Mouse (Mus musculus) embryonic facial prominence, embryonic 15.5 days (tissue): Measurements from ENCODE around the gene Slc34a1. TPM values are rescaled to one million over a fixed set of nuclear protein-coding genes. Genes with fewer than 3 reads are reported as not detected.
A peak's percentile ranks its signal among the peaks of the same experiment; 100 is the strongest.

Experiments used
- ATAC-seq: fragments of 200-750 bp; cut with Nextera tagmentation; 2 replicates; pipeline ENCODE4 v1.8.0; 2017; ENCODE audit warnings: low read depth, moderate TSS enrichment; ENCODE audit not compliant: insufficient number of reproducible peaks, low FRiP score, low TSS enrichment
- H3K27ac ChIP-seq: fragments of 300-500 bp; sonication (generic); replicated peaks from 2 replicates; pipeline ENCODE4 v1.5.1; 2015; ENCODE audit warnings: mild to moderate bottlenecking, inconsistent platforms
- H3K27me3 ChIP-seq: fragments of 300-500 bp; sonication (generic); 2 replicates; pipeline ENCODE4 v1.6.1; 2015; ENCODE audit warnings: inconsistent platforms
- H3K36me3 ChIP-seq: fragments of 300-500 bp; sonication (generic); 2 replicates; pipeline ENCODE4 v1.6.1; 2015; ENCODE audit warnings: mild to moderate bottlenecking, inconsistent platforms
- H3K4me1 ChIP-seq: fragments of 300-500 bp; sonication (generic); 2 replicates; pipeline ENCODE4 v1.6.1; 2015; ENCODE audit warnings: inconsistent platforms
- H3K4me2 ChIP-seq: fragments of 300-500 bp; sonication (generic); replicated peaks from 2 replicates; pipeline ENCODE4 v1.6.1; 2015; ENCODE audit warnings: mild to moderate bottlenecking, inconsistent platforms
- H3K4me3 ChIP-seq: fragments of 300-500 bp; sonication (generic); replicated peaks from 2 replicates; pipeline ENCODE4 v1.5.1; 2015; ENCODE audit warnings: mild to moderate bottlenecking, inconsistent platforms
- H3K9ac ChIP-seq: fragments of 300-500 bp; sonication (generic); 2 replicates; pipeline ENCODE4 v1.6.1; 2015; ENCODE audit warnings: inconsistent platforms
- H3K9me3 ChIP-seq: fragments of 300-500 bp; sonication (generic); replicated peaks from 2 replicates; pipeline ENCODE4 v1.6.1; 2016; ENCODE audit warnings: inconsistent platforms
- WGBS: fragments of 180-500 bp; shearing (Covaris S2); methylation state at CpG from one replicate; pipeline ENCODE4 v1.1.7; 2015; 5-methylcytosine and 5-hydroxymethylcytosine counted together
- polyA plus RNA-seq: library from polyadenylated mRNA; unstranded; fragments of >200 nt; fragmentation: Nextera tagmentation; extraction: Ambion mirVana; gene quantifications from 2 replicates; pipeline ENCODE4 v1.2.1, GENCODE M21; 2015

Slc34a1 gene
- polyA plus RNA-seq, 1 experiment from 2014 or later, result 0.11 TPM

GRCm38 (mm10) chr13:55444937-55445315 is 46.9 kb downstream of the Slc34a1 start, which contains the start of gene Grk6:
Gene Grk6, plus strand, starts transcription at chr13:55445072.
- no peaks in the 10 kb centered on the region for H3K27me3 ChIP-seq
- H3K4me1 ChIP-seq, result peaks cover 29% of the 10 kb centered on the region
- peak within 1 kb of the TSS; percentile 96 for H3K27ac ChIP-seq
- H3K9ac ChIP-seq, result peak within 1 kb of the TSS; percentile 94
- no peaks in the 10 kb centered on the region for H3K9me3 ChIP-seq
- H3K4me2 ChIP-seq, result peak within 1 kb of the TSS; percentile 70
- peak within 1 kb of the TSS; percentile 70 for H3K4me3 ChIP-seq
- H3K36me3 ChIP-seq, result peaks cover 7% of the 10 kb centered on the region; the same call in 1 of the 2 replicates
- under 1% methylated on average over 30 of the region's 35 CpGs for WGBS
- peak; percentile 97 for ATAC-seq

DNA sequence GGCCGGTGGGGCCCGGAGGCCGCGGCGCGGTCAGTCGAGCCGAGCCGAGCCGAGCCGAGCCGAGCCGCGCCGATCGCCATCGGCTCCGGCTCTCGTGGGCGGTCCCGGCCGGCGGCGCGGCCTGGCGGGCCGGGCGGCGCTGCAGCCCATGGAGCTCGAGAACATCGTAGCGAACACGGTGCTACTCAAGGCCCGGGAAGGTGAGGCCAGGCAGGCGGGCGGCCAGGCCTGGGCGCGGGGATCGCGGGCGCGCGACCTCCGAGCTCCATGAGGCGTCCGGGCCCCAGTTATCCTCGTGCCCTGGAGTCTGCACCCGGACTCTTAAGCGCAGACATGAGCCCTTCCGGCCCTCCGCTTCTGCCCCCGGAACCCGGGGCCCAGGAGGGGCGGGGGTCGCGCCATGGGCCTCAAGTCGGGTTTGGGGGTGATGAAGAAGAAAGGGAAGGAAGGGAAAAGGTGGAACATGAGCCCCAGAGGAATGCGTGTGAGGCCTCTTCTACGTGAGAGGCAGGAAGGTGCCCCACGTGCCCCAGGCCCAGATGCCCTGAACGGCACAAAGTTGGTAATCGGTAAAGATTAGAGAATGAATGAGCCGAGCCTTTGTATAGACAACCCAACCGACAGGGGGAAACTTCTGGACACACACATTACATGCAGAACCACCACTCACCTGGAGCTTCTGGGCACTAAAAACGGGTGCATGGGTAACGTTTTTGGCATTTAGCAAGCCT is 47.5 kb downstream of the Slc34a1 start:
- WGBS, result under 1% methylated on average over 64 of the region's 66 CpGs
- H3K9me3 ChIP-seq, result no peaks in the 10 kb centered on the region
- ATAC-seq, result no peak

DNA sequence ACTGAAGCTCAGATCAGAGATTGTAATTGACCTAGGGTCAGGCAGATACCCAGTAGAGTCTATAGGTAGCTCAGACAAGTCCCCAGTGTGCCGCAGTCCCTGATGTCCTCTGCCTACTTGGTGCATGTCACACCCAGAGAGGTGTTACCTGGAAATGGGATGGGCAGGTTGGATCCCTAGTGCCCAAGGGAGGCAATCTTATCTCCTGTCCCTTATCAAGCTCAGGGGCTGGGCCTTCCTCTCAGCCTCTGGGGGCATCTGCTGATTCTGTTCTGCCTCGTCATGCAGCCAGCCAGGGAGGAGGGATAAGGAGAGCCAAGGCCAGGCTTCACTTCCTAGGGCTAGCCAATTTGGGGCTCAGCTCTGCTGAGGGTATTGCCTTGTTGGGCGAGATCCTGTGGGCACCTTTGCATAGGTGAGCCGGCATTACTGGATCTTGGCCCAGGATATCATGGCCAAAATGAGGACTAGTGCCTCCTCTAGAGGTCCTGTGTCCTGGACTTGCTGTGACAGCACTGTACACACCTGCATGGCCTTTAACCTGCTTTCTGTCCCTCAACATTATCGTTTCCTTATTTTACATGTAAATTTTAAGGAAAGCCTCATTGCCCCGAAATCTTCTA is 48.6 kb downstream of the Slc34a1 start:
- Histone ChIP-seq H3K36me3 (peaks cover 24% of the 10 kb centered on the region), H3K9ac (peak overlapping the region; percentile 1; the same call in 1 of the 2 replicates), H3K27me3 (no peaks in the 10 kb centered on the region), H3K27ac (no peak overlapping the region), H3K4me3 (peak overlapping the region; percentile 70), H3K9me3 (no peaks in the 10 kb centered on the region), H3K4me2 (peak overlapping the region; percentile 70), H3K4me1 (peaks cover 29% of the 10 kb centered on the region)
- no peak for ATAC-seq
- 77% methylated on average over 6 of the region's 6 CpGs for WGBS

More for the DNA sequence above, 47.5 kb downstream of the Slc34a1 start:
- Histone ChIP-seq H3K9ac (peak overlapping the region; percentile 94), H3K36me3 (peaks cover 13% of the 10 kb centered on the region), H3K27ac (peak overlapping the region; percentile 96), H3K4me2 (peak overlapping the region; percentile 70), H3K4me1 (peaks cover 29% of the 10 kb centered on the region), H3K27me3 (no peaks in the 10 kb centered on the region), H3K4me3 (peak overlapping the region; percentile 70)

GRCm38 (mm10) chr13:55447543-55447943 is 49.6 kb downstream of the Slc34a1 start:
- Histone ChIP-seq H3K27ac (no peak overlapping the region), H3K27me3 (no peaks in the 10 kb centered on the region), H3K9me3 (no peaks in the 10 kb centered on the region), H3K4me2 (no peak overlapping the region), H3K9ac (no peak overlapping the region), H3K4me3 (no peak overlapping the region), H3K4me1 (peaks cover 29% of the 10 kb centered on the region), H3K36me3 (peaks cover 33% of the 10 kb centered on the region)
- no peak for ATAC-seq
- WGBS, result 43% methylated on average over 3 of the region's 3 CpGs

DNA sequence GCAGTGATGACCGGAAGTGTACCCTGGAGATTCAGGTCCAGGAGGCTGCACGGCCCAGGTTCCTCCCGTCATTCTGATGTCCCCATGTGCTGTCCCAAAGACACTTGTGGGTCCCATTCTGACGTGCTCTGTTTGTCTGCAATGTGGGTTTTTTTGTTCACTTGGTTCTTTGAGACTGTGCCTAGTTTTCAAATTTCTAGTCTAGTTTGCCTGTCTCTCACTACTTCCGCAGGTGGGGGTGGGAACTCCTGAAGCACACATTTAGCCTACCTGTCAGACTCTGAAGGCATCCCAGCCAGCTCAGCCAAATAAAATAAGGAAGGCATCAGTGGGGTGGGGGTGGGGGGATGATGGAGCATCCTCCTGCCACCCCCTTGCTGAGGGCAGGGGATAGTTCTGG is 50.1 kb downstream of the Slc34a1 start:
- no peaks in the 10 kb centered on the region for H3K27me3 ChIP-seq
- no peak overlapping the region for H3K27ac ChIP-seq
- no peak overlapping the region for H3K4me2 ChIP-seq
- no peaks in the 10 kb centered on the region for H3K9me3 ChIP-seq
- 89% methylated on average over 5 of the region's 5 CpGs for WGBS
- peaks cover 39% of the 10 kb centered on the region for H3K36me3 ChIP-seq
- H3K9ac ChIP-seq, result no peak overlapping the region
- peaks cover 29% of the 10 kb centered on the region for H3K4me1 ChIP-seq
- H3K4me3 ChIP-seq, result no peak overlapping the region
- ATAC-seq, result no peak

DNA sequence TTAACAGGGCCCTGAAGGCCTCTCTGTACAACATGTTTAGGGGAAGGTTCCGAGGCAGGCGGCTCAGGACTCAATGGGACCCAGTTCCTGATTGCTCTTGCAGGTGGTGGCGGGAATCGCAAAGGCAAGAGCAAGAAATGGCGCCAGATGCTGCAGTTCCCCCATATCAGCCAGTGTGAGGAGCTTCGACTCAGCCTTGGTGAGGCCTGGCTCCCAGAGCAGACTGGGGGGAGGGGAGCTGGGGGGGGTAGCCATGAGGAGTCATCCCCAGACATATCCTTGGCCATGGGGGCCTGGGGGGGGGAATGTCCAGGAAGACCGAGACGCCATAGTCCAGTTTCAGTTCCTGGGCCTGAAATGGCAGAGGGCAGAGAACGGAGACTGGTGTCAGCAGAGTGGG is 51.2 kb downstream of the Slc34a1 start:
- WGBS, result 89% methylated on average over 9 of the region's 9 CpGs
- Histone ChIP-seq H3K27me3 (no peaks in the 10 kb centered on the region), H3K9me3 (no peaks in the 10 kb centered on the region), H3K9ac (no peak overlapping the region), H3K4me3 (no peak overlapping the region), H3K27ac (no peak overlapping the region), H3K36me3 (peaks cover 50% of the 10 kb centered on the region), H3K4me1 (peaks cover 23% of the 10 kb centered on the region), H3K4me2 (no peak overlapping the region)
- no peak for ATAC-seq

DNA sequence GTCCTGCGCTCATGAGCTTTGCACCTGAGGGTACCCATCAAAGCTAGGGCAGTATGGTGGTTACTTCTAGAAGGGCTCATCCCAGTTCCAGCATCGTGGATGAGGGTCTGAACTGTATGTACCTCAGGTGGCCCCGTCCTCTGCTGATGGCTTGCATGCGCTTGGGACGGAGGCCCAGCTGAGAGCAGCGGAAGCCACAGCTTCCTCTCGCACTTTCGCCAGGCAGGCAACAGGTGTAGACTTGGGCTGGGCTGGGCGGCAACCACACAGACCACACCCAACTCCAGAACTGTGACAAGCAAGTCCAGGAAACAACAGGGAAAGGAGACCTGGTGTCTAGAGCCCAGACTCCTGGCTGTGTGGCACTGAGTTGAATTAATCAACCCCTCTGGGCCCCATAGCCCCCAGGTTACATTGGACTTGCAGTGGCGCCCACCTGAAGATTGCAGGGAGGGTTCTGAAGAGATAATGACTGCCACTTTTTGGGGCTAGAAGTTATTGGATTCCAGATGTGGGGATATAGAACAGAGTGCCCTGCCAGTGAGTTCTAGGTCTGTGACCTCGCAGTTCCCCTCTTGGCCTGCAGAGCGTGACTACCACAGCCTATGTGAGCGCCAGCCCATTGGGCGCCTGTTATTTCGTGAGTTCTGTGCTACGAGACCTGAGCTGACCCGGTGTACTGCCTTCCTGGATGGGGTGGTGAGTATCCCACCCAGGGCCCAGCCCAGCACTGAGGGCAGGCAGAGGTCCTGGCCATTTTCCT is 51.9 kb downstream of the Slc34a1 start:
- Histone ChIP-seq H3K9ac (no peak overlapping the region), H3K36me3 (peaks cover 57% of the 10 kb centered on the region), H3K27ac (no peak overlapping the region), H3K9me3 (no peaks in the 10 kb centered on the region), H3K4me1 (peaks cover 23% of the 10 kb centered on the region), H3K4me2 (no peak overlapping the region), H3K4me3 (no peak overlapping the region), H3K27me3 (no peaks in the 10 kb centered on the region)
- whole genome bisulfite sequencing, result 84% methylated on average over 17 of the region's 17 CpGs
- no peak for ATAC-seq

- ATAC-seq, result no peak
- Histone ChIP-seq H3K9ac (no peak overlapping the region), H3K4me3 (no peak overlapping the region), H3K27ac (no peak overlapping the region), H3K4me1 (peaks cover 23% of the 10 kb centered on the region), H3K4me2 (no peak overlapping the region), H3K27me3 (no peaks in the 10 kb centered on the region), H3K36me3 (peaks cover 63% of the 10 kb centered on the region), H3K9me3 (no peaks in the 10 kb centered on the region)
- WGBS, result 85% methylated on average over 11 of the region's 11 CpGs
Observed at GRCm38 (mm10) chr13:55450511-55450980, 52.6 kb downstream of the Slc34a1 start.

DNA sequence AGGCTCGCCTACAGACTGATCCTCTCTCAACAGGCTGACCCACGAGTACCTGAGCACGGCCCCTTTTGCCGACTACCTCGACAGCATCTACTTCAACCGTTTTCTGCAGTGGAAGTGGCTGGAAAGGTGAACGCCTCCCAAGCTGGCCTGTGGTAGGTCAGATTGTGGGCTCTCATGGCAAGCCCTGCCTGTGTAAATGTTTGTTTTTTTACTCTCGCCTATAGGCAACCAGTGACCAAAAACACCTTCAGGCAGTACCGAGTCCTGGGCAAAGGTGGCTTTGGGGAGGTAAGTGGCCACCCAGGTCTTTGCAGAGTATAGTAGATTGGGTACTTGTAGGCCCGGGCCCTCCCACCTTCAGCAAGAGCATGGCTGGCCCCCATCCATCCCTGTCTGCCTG is 53.3 kb downstream of the Slc34a1 start:
- Histone ChIP-seq H3K27ac (no peak overlapping the region), H3K4me3 (no peak overlapping the region), H3K4me1 (peaks cover 18% of the 10 kb centered on the region), H3K36me3 (peaks cover 71% of the 10 kb centered on the region), H3K9me3 (no peaks in the 10 kb centered on the region), H3K9ac (no peak overlapping the region), H3K27me3 (no peaks in the 10 kb centered on the region), H3K4me2 (no peak overlapping the region)
- 88% methylated on average over 10 of the region's 10 CpGs for WGBS
- ATAC-seq, result no peak

DNA sequence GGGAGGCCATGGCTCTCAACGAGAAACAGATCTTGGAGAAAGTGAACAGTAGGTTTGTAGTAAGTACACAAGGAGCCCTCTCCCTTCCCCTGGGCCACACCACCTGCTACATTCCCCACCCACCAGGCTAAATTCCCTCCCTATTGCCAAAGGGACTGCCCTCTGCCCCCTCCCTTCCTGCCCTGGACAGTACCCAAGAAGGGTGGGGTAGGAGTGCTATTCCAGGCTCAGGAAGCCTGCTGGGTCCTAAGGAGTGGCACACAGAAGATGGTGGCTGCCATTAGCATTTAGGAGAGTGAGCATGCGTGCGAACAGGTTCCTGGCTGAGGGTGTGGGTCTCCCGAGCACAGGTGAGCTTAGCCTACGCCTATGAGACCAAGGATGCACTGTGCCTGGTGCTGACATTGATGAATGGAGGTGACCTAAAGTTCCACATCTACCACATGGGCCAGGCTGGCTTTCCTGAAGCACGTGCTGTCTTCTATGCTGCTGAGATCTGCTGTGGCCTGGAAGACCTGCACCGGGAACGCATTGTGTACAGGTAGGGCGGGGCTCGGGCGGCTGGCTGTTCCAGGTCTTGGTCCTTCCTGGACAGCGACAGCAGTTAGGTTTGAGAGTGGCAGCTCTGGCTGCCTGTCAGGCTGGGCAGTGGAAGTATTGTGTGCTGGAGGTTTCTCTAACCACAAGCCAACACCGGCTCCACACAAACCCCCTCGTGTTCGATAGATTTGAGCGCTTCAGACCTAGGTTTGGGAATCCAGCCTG is 54.0 kb downstream of the Slc34a1 start:
- Histone ChIP-seq H3K36me3 (peaks cover 77% of the 10 kb centered on the region), H3K4me2 (no peak overlapping the region), H3K4me1 (peaks cover 12% of the 10 kb centered on the region), H3K27me3 (no peaks in the 10 kb centered on the region), H3K4me3 (no peak overlapping the region), H3K9ac (no peak overlapping the region), H3K27ac (no peak overlapping the region), H3K9me3 (no peaks in the 10 kb centered on the region)
- WGBS, result 92% methylated on average over 16 of the region's 16 CpGs
- no peak for ATAC-seq
